Mouse (Mus musculus): Measurements from ENCODE around the gene Cyp26c1. TPM values are rescaled to one million over a fixed set of nuclear protein-coding genes. Genes with fewer than 3 reads are reported as not detected.

The Cyp26c1 gene
- total and polyA plus RNA-seq, 3 experiments: not detected

DNA sequence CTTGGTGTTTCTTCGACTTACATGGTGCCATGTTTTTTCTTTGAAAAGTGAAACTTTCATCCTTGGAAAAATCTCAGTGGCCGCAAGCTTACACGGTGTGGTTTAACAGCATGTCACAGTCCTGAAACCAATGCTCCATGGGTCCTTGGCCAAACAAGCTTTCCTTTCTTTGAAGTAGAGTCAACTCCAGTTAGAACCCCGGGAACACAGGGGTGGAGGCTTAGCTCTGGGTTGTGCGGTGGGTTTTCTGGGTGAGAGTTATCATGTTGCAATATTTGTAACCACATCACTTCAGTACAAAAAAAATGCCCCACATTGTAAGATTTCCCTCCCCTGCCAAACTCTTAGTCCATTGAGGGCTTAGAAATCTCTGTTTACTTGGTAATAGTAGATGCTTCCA lies 20.3 kb downstream of the Cyp26c1 start:
- in situ Hi-C loops (cut with MboI; ENCODE audit: low pct_ligation_motif_present, low pct_unique_long_range_greater_than_20kb, low sequenced_read_pairs) (loop anchor here (25.0 kb wide), 1 partner anchor 132 kb away; no protein-coding TSS in a partner anchor), dilution Hi-C loops (cut with MboI; ENCODE audit: extremely low pct_ligation_motif_present, extremely low pct_unique_long_range_greater_than_20kb, low sequenced_read_pairs) (no loop called here)
- no peak overlapping the region for H3K9ac ChIP-seq (ENCODE audit: insufficient read depth, low read depth)
- no peaks in the 10 kb centered on the region for H3K36me3 ChIP-seq (replicated peaks in 1 of 2; ENCODE audit: control insufficient read depth in 1 of 2, insufficient read depth in 1 of 2, low read length in 1 of 2)
- H3K4me1 ChIP-seq (ENCODE audit: control insufficient read depth in 1 of 2, insufficient read depth in 2 of 2): no peaks in the 10 kb centered on the region
- H3K4me2 ChIP-seq (ENCODE audit: insufficient read depth, low read depth, poor library complexity, severe bottlenecking): no peak overlapping the region
- peaks cover 6% of the 10 kb centered on the region for H3K9me3 ChIP-seq (replicated peaks; ENCODE audit: low read length)
- no peak overlapping the region for H3K4me3 ChIP-seq (replicated peaks in 1 of 3; ENCODE audit: low read depth in 2 of 3, low read length in 2 of 3, poor library complexity in 1 of 3)
- DNase-seq (ENCODE audit: extremely low read depth): no peak
- H3K79me2 ChIP-seq (replicated peaks; ENCODE audit: control insufficient read depth, extremely low read depth, insufficient read depth, poor library complexity, severe bottlenecking): no peaks in the 10 kb centered on the region
- H3K27me3 ChIP-seq (replicated peaks): no peaks in the 10 kb centered on the region
- no peak for TF ChIP-seq TCF12 (IDR thresholded peaks at IDR 0.05; ENCODE audit: low read depth, low read length)
- no peak for TF ChIP-seq CHD1 (IDR thresholded peaks at IDR 0.05; ENCODE audit: low read depth, low read length)
- no peak for TF ChIP-seq POLR2A (IDR thresholded peaks at IDR 0.05; ENCODE audit: low read depth, low read length)
- no peak for TF ChIP-seq MAZ (IDR thresholded peaks at IDR 0.05; ENCODE audit: low read depth, low read length)
- TF ChIP-seq ELF1 (IDR thresholded peaks at IDR 0.05; ENCODE audit: low read depth, low read length): no peak
- TF ChIP-seq ETS1 (conservative IDR thresholded peaks at IDR 0.05; ENCODE audit: low read depth, low read length): no peak
- no peak for TF ChIP-seq JUND (conservative IDR thresholded peaks at IDR 0.05; ENCODE audit: low read depth, low read length)
- TF ChIP-seq MEF2A (IDR thresholded peaks at IDR 0.05; ENCODE audit: borderline replicate concordance, low read depth, low read length): no peak
- TF ChIP-seq RCOR1 (conservative IDR thresholded peaks at IDR 0.05; ENCODE audit: low read depth, low read length): no peak
- no peak for TF ChIP-seq RAD21 (IDR thresholded peaks at IDR 0.05; ENCODE audit: low read depth, low read length)
- no peak for TF ChIP-seq MAX (IDR thresholded peaks at IDR 0.05; ENCODE audit: low read length)
- no peak for TF ChIP-seq ZC3H11A (IDR thresholded peaks at IDR 0.05; ENCODE audit: low read depth, low read length)
- no peak for TF ChIP-seq KAT2A (IDR thresholded peaks at IDR 0.05; ENCODE audit: insufficient replicate concordance, low read length)
- TF ChIP-seq E2F4 (IDR thresholded peaks at IDR 0.05; ENCODE audit: insufficient replicate concordance, low read depth, low read length): no peak
- TF ChIP-seq USF2 (conservative IDR thresholded peaks at IDR 0.05; ENCODE audit: low read depth, low read length): no peak
- TF ChIP-seq BHLHE40 (IDR thresholded peaks at IDR 0.05; ENCODE audit: low read depth, low read length): no peak
- TF ChIP-seq ZMIZ1 (IDR thresholded peaks at IDR 0.05; ENCODE audit: low read depth, low read length): no peak
- H3K27ac ChIP-seq (ENCODE audit: insufficient read depth, low read depth): no peak overlapping the region

- DNase-seq (ENCODE audit: extremely low read depth): no peak
- in situ Hi-C loops (cut with MboI; ENCODE audit: low pct_ligation_motif_present, low pct_unique_long_range_greater_than_20kb, low sequenced_read_pairs) (loop anchor here (25.0 kb wide), 1 partner anchor 123 kb away; no protein-coding TSS in a partner anchor), dilution Hi-C loops (cut with MboI; ENCODE audit: extremely low pct_ligation_motif_present, extremely low pct_unique_long_range_greater_than_20kb, low sequenced_read_pairs) (no loop called here)
- H3K4me1 ChIP-seq (ENCODE audit: control insufficient read depth in 1 of 2, insufficient read depth in 2 of 2): peaks cover 8 to 17% of the 10 kb centered on the region in 2 experiments
- no peak overlapping the region for H3K27ac ChIP-seq (ENCODE audit: insufficient read depth, low read depth)
- H3K27me3 ChIP-seq (replicated peaks): no peaks in the 10 kb centered on the region
- no peak overlapping the region for H3K9ac ChIP-seq (ENCODE audit: insufficient read depth, low read depth)
- TF ChIP-seq GABPA (IDR thresholded peaks at IDR 0.05; ENCODE audit: insufficient replicate concordance, low read depth, low read length) (no peak), E2F4 (IDR thresholded peaks at IDR 0.05; ENCODE audit: insufficient replicate concordance, low read depth, low read length) (no peak), BHLHE40 (IDR thresholded peaks at IDR 0.05; ENCODE audit: low read depth, low read length) (no peak), NRF1 (IDR thresholded peaks at IDR 0.05; ENCODE audit: low read depth, low read length) (no peak), NELFE (IDR thresholded peaks at IDR 0.05; ENCODE audit: low read depth, low read length) (no peak)
- H3K9me3 ChIP-seq (replicated peaks; ENCODE audit: low read length): peaks cover 5% of the 10 kb centered on the region
- H3K4me2 ChIP-seq (ENCODE audit: insufficient read depth, low read depth, poor library complexity, severe bottlenecking): no peak overlapping the region
- no peak overlapping the region for H3K4me3 ChIP-seq (replicated peaks in 1 of 3; ENCODE audit: low read depth in 2 of 3, low read length in 2 of 3, poor library complexity in 1 of 3)
- no peaks in the 10 kb centered on the region for H3K79me2 ChIP-seq (replicated peaks; ENCODE audit: control insufficient read depth, extremely low read depth, insufficient read depth, poor library complexity, severe bottlenecking)
- H3K36me3 ChIP-seq (replicated peaks in 1 of 2; ENCODE audit: control insufficient read depth in 1 of 2, insufficient read depth in 1 of 2, low read length in 1 of 2): no peaks in the 10 kb centered on the region
These were observed 29.3 kb downstream of the Cyp26c1 start for GRCm38 (mm10) chr19:37714681-37715080.

All from CH12.LX (cell line).